Mouse (Mus musculus) heart, adult 18-20 months (tissue): ENCODE measurements around the gene Nbeal1. TPM values are rescaled to one million over a fixed set of nuclear protein-coding genes. Genes with fewer than 3 reads are reported as not detected.

Experiments
- DNase-seq, 2 experiments: peaks; one replicate each; pipeline ENCODE4 v3.0.0; 2021 to 2022; ENCODE audit warnings: mixed read lengths in 1 of 2
- total RNA-seq, 2 experiments: library from RNA; stranded (reverse); gene quantifications; 2 replicates each; pipeline ENCODE4 v1.2.3; 2021

Gene Nbeal1
- total RNA-seq, 2 experiments from 2014 or later, result 48.4 to 49.9 TPM

DNA sequence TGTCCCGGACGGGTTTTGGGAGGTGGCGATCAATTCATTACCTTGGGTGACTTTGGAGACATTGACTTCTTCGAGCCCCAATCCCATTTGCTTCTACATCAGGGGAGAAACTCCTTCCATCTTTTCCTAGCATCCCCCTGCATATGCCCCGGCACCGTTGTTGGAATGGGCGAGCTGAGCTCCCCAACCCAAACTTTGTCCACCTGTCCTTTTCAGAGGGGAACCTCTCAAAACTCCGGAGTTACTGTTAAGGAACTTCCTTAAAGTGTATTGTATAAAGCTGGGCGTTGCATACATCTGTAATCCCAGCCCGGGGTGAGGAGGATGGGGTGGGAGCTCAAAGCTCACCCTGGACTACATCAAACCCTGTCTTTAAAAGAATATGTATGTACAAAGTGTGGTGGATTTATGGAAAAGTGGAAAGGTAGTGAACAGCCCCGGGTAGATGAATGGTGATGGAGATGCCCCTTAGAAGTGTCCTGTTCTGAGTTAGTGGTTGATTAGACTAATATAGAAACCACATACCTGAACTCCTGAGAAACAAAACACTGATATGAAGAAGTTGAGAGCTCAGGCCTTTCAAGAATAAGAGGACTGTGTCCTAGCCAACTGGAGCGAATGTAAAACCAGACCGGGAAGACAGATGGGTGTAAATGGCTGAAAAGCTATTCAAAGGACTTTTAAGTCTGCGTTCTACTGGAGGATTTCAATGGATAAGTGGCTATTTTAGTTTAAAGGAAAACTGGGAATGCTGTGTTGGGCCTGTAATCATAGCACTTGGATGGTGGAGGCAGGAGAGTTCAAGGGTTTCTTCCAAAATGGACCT is 163.4 kb downstream of the Nbeal1 start:
- DNase-seq, result no peak

- no peak for DNase-seq
These were observed 164.3 kb downstream of the Nbeal1 start for GRCm38 (mm10) chr1:60344670-60345069.

DNA sequence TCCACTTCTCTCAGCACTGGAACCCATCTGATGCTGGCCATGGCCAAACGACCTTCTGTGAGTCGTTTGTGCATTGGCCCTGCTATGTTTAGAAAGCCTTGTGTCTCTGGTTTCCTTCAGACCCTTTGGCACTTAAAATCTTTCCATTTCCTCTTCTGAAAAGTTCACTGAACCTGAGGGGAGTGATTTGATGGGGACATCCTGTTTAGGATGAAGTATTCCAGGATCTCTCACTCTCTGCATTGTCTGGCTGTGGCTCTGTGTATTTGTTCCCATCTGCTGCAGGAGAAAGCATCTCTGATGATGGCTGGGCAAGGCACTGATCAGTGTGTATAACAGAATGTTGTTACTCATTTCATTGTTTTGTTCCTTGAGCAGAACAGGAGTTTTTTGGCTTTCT is 165.3 kb downstream of the Nbeal1 start:
- peak in 1 of 2 experiments; percentile 6 for DNase-seq

GRCm38 (mm10) chr1:60352786-60353185 is 172.4 kb downstream of the Nbeal1 start:
- no peak for DNase-seq

DNA sequence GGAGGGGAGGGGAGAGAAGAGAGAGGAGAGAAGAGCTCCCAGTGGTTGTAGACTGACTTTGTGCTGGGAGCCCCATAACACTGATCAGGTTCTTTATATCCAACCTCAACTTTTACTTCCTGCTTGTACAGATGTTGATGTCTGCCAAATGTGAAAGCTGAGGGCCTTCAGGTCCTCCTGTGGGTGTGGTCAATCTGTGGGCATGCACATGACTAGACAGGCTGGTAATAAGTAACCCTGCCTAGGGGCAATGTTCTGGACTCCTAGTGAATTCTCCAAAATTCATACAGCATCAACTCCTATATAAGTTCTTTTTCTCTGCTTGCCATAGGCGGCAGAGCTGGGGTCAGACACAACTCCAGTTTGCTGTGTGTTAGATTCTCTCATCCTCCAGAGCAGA is 181.2 kb downstream of the Nbeal1 start:
- no peak for DNase-seq

- DNase-seq, result no peak
These were observed 196.2 kb downstream of the Nbeal1 start for GRCm38 (mm10) chr1:60376556-60376955.

DNA sequence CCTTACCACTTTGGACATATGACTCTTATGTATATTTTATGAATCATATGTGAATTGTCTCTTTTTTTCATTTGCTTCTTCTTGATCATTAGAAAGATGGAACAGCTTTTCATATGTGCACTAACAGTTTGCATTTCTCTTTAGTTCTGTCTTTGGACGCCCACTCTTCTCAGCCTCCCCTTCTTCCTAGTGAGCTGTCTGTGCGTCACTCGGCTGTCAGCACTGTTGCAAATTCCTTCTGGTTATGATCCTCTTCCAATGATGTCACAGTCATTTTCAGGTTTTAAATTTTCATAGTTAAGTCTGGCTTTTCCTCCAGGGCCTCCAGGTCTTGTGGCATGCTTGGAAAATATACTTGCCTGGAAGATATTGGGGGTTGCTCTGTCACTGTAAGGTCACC is 201.5 kb downstream of the Nbeal1 start:
- DNase-seq, result no peak

Other genes with a start within 250 kb of the Nbeal1 start
- gene Ica1l, start 137.4 kb upstream of the Nbeal1 start, total RNA-seq, result under 1 TPM; 0.40 to 0.44 TPM
- 1 to 10 TPM; 5.5 to 6.6 TPM for gene Carf, start 82.4 kb upstream of the Nbeal1 start, total RNA-seq
- 10 to 100 TPM; 11.0 to 12.6 TPM for gene Wdr12, start 82.0 kb upstream of the Nbeal1 start, total RNA-seq
- 10 to 100 TPM in 1 of 2 experiments, 1 to 10 TPM in 1; 8.7 to 11.2 TPM for gene Cyp20a1, start 162.7 kb downstream of the Nbeal1 start, total RNA-seq
- gene Abi2, start 229.0 kb downstream of the Nbeal1 start, total RNA-seq, result 10 to 100 TPM; 14.7 to 19.4 TPM